Mouse (Mus musculus) cerebellum, adult 2 months (tissue): ENCODE results near the gene 1300017J02Rik.

Experiments used
- CTCF ChIP-seq: fragments of 200-500 bp; IDR thresholded peaks from 2 replicates; pipeline ENCODE4 v1.5.1; 2011; ENCODE audit warnings: low read depth, mild to moderate bottlenecking, control low read depth, low read length, moderate library complexity, borderline replicate concordance; ENCODE audit not compliant: insufficient read depth
- POLR2A ChIP-seq: fragments of 200-500 bp; IDR thresholded peaks from 2 replicates; pipeline ENCODE4 v1.6.1; 2011; ENCODE audit warnings: low read length, control low read depth, borderline replicate concordance; ENCODE audit not compliant: insufficient read depth

- TF ChIP-seq CTCF: no peak
- no peak for TF ChIP-seq POLR2A
Observed at GRCm38 (mm10) chr9:103309832-103310231, 5.0 kb upstream of the 1300017J02Rik start.
